Mouse (Mus musculus) olfactory bulb, adult 2 months (tissue): ENCODE results near the gene Marc2.

Experiments used
- CTCF ChIP-seq: fragments of 200-500 bp; IDR thresholded peaks from 2 replicates; pipeline ENCODE4 v1.5.1; 2012; ENCODE audit warnings: low read depth, mild to moderate bottlenecking, low read length, moderate library complexity; ENCODE audit not compliant: insufficient read depth
- POLR2A ChIP-seq: fragments of 200-500 bp; IDR thresholded peaks from 2 replicates; pipeline ENCODE4 v1.6.1; 2012; ENCODE audit warnings: mild to moderate bottlenecking, low read depth, low read length, moderate library complexity; ENCODE audit not compliant: insufficient read depth

DNA sequence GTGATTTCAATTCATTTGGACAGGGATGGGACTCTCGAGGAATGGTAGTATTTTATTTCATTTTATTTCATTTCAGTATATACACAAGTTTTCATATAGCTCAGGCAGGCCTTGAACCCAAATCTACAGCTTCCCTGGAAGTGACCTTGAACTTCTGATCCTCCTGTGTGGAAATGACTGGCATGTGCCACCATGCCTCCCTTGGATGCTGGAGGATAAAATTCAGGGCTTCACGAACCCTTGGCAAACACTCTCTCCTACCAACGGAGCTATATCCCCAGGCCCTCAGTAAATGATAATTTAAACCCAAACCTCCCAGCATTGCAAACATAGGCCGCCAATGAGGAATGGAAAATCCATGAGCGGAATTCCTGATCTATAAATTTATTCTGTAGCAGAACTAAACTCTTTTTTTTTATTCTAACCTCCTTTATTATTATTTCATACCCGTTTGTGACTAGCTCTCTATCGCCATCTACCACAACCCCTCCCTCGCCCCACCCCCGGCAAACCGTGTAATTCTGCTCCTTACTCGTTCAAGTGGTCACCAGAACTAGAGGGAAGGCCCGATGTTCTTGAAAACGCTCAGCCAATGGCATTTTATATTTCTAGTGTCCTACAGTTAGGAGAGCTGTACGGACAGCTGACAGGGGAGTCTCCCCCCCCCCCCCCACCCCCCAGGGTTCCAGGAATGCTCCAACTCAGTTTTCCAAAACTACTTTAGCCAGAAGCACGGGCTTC, 1.8 kb downstream of the Marc2 start:
- TF ChIP-seq CTCF: no peak
- no peak for TF ChIP-seq POLR2A
